Mouse (Mus musculus) adrenal gland, adult 18-20 months (tissue): ENCODE measurements around the gene Oaz1. TPM values are rescaled to one million over a fixed set of nuclear protein-coding genes. Genes with fewer than 3 reads are reported as not detected.

Experiments
- DNase-seq, 2 experiments: peaks; one replicate each; pipeline ENCODE4 v3.0.0; 2021 to 2022; ENCODE audit warnings: low spot score in 2 of 2
- microRNA-seq, 2 experiments: library from miRNA; unstranded; fragments of <30 nt; microRNA quantifications; one replicate each; pipeline ENCODE4 v1.2.0; 2021; ENCODE audit warnings: borderline number of aligned reads in 2 of 2
- total RNA-seq, 2 experiments: library from RNA; stranded (reverse); gene quantifications; 1 replicate in 1 of 2; 2 replicates in 1 of 2; pipeline ENCODE4 v1.2.3; 2021

Gene Oaz1
- total RNA-seq, 2 experiments from 2014 or later = 903 to 981 TPM

GRCm38 (mm10) chr10:80845055-80845693, 18.7 kb downstream of the Oaz1 start:
- DNase-seq = no peak

DNA sequence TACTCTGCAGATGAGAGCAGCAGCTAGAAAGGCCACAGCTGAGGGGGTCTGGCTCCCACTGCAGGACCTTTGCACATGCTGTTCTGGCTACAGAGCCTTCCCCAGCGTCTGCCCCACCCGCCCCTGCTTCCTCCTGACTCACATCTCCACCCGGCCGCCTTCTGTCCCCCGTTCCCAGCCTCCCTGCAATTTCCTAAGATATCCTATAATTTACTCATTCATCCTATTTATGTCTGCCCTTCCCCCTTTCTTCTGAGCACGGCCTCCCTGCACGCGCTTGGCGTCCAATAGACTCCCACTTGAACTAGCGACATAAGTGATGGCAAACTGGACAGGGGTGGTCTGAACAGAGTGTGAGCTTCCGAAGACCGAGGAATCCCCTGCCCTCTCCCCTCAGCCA, 19.3 kb downstream of the Oaz1 start:
- DNase-seq = no peak

DNA sequence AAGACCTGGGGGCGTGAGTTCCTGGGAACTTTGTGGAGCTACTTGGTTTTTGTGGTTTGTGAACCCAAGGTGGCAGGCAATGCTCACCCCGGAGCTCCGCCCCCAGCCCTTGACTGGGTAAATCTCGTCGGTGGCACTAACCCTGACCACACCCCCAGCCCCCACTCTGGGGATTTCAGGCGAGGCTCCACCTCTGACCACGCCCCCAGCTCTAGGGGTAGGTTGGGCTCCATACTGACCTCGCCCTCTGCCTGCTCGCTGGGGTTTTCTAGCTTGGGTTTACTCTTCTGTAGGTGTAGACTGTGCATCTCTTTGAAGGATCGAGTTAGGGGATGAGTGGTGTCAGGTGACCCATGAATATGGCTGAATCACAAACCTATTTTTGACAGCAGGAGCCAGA, 22.1 kb downstream of the Oaz1 start:
- no peak for DNase-seq

DNA sequence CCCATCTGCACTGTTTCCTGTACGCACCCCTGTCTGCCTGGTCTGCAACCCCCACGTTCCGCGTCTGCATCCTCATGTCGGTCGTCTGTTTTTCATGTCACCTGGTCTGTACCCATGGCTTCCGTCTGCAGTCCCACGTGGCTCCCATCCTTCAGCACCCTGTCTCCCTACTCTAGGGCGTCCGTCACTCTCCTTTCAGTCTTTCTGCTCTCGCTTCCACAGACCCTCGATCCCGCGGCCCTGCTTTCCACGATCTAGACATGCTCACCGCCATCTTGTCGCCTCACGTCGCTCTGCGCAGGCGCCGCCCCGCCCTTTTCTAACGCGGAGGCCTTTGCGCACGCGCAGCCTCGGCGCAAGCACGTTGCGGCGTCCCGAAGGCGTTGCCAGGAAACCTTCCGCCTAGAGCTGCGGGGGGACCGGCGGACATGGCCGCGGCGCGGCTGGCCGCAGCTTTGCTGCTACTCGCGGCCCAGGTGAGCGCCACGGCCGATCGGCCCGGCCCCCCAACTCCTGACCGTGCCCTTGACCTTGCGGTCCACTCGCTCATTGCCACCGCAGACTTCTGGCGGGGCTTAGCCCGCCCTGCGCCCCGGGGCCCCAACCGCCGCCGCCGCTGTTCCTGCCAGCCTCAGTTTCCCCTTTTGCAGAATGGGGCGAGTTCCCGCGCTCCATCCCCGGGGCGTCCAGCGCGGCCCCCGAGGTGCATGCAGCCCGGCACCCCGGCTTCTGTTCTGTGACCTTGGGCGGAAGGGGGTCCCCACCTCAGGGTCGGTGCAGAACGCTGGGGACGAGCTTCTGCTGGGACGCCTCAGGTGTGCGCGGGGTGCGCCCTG, 28.7 kb downstream of the Oaz1 start, which contains the start of the genes Lsm7 and Sppl2b:
Gene Lsm7, minus strand, starts transcription at position 297 of the 836 bp plus-strand sequence.
Gene Sppl2b, plus strand, starts transcription at position 363 of the 836 bp plus-strand sequence.
- peak; percentile 99 for DNase-seq

- no peak for DNase-seq
Observed at GRCm38 (mm10) chr10:80855749-80856073, 29.3 kb downstream of the Oaz1 start.

DNA sequence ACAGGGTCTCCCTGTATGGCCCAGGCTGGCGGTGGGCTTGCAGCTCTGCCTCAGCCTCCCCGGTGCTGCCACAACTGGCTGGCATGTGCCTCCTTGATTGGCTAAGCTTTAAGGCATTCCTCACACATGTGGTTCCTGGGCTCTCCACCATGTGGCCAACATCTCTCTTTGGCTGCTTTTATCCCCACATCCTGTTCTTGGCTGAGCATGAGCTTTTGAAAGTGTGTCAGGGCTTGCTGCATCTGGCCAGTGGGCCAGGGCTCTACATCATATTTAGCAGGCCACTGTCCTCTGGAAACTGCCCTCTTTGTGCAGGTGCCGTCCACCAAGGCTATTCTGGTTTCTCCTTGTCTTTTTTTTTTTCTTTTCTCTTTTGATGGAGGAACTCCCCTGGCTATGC, 29.8 kb downstream of the Oaz1 start:
- no peak for DNase-seq

DNA sequence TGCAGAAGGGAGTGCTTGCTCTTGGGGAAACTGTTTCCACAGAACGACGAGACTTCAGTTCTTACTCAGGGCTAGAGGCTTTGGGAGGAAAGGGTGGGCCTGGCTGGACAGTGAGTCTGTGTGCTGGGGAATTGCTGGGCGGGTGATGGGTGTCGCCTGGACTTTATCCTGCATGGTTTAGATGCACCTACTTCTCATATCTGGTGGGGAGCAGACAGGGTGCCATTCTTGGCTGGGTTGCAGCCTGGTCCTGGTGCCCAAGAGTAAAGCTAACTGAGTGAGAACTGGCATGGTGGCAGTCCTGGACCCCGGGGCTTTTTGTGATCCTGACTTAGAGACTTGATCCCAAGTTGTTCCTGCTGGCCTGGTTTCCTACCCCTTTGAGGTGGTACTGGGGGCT, 30.5 kb downstream of the Oaz1 start:
- DNase-seq = no peak

DNA sequence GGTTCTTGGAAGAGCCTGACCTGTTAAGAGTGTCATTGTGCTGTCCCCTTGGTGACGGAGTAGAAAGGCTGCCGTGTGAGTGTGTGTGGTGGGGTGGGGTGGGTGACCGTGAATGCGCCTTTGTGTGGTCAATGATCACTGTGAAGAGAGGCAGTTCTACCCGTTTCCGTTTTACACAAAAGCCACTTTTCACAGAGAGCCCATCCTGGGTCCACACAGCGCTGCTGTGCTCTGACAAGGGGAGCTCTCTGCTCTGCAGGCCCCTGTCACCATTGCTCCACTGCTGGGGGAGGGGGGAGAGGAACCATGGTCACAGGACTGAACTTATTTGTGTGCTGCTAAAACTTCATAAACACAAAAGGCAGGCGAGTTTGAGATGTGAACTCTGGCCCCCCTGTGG, 30.9 kb downstream of the Oaz1 start:
- DNase-seq = no peak

GRCm38 (mm10) chr10:80857848-80858247, 31.4 kb downstream of the Oaz1 start:
- no peak for DNase-seq

DNA sequence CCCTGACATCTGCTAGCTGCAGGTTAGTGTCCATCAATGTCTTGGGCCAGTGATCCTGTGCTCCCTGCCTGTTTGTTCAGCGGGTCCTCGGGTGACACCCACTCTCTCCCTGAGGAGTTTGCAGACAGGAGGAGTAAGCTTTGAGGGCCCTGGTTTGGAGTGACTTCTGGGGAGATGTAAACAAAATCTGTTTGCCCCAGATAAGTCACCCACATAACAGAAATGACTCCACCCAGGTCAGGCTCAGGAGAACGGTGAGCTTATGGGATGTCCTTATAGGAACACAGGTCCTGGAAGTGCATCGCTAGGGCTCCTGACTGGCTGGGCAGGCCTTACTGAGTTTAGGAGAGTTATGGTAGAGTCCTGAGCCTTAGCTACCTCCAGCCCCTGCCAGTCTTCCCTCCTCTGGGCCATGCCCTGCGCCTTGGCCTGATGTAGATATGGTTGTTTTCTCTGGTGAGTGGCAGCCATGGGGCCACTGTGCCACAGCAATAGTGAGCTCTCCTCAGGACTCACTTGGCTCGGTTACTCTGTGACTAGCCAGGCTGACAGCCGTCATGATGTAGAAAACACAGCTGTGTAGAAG, 32.0 kb downstream of the Oaz1 start:
- no peak for DNase-seq

GRCm38 (mm10) chr10:80862305-80862704, 35.8 kb downstream of the Oaz1 start:
- no peak for DNase-seq

GRCm38 (mm10) chr10:80864446-80864845, 38.0 kb downstream of the Oaz1 start:
- no peak for DNase-seq

DNA sequence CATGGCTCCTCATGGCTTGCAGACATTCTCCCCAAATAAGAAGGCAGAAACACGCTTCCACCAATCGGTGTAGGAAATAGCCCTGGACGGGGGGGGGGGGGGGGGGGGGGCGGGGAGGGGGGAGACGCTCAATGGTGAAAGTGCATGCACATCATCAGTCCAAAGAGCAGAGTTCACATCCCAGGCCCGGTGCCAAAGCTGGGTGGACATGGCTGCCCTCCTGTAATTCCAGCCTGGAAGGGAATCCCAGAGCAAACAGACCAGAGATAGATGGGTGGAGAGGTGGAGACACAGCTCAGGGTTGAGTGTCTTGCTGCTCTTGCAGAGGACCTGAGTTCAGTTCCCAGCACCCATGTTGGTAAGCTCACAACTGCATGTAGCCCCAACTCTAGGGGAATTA, 44.5 kb downstream of the Oaz1 start:
- no peak for DNase-seq

DNA sequence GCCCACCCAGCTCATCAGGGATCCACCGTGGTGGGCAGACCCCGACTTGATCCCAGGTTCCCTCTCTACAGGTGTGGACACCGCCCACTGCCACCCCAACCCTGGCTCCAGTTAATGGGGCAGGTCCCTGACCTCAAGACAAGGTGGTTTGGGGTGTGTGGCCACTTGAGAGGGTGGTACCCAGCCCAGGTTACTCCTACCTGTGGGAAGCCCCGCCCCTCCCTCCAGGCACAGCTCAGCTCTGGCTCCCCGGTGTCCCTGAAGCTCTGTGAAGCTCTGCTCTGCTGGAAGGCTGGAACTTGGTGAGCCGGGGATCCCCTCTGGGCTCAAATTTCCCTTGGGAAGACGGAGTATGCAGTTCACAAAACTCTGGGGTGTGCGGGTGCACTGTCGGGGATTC, 45.1 kb downstream of the Oaz1 start, which contains the start of gene Tmprss9:
Gene Tmprss9, plus strand, starts transcription at position 268 of the 400 bp plus-strand sequence.
- DNase-seq = no peak

DNA sequence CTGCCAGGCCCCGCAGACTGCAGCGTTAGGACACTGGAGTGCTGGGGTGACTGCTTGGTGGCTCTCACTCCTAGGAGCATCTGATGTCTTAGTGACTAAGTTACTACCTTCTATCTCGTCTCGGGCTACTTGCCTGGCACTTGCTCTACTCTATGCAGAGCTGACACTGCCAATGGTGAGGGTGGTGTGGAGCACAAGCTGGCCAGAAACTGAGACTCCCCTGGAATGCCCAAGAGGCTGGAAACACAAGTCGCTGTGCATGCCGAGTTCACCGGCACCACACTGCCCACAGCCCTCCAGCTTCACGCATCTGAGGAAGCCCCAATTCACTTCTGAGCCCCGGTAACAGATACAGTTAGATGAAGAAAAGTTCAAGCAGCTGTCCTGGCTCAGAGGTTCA, 47.6 kb downstream of the Oaz1 start:
- DNase-seq = no peak

DNA sequence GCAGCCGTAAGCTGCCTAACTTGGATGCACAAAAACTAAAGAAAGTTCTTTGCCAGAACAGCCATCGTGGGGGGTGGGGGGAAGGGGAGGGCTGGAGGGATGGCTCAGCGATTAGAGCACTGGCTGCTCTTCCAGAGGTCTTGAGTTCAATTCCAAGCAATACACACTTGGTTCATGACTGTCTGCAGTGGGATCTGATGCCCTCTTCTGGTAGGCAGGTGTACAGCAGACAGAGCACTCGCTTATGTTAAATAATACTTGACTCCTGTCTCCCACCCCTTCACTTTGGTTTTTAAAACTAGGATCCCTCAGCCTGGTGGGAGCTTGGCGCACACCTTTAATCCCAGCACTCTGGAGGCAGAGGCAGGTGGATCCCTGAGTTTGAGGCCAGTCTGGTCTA, 49.6 kb downstream of the Oaz1 start:
- peak; percentile 47 to 61 for DNase-seq

GRCm38 (mm10) chr10:80876594-80876993, 50.1 kb downstream of the Oaz1 start:
- no peak for DNase-seq

Small RNAs within 50 kb of the gene (microRNA-seq; reads per million reads assigned to microRNA genes)
- 3.3 to 3.7 reads per million in 2 experiments for gene Mir1982

Other genes starting within 250 kb of the Oaz1 start
- 10 to 100 TPM; 11.3 to 12.3 TPM for gene Klf16, start 249.3 kb upstream of the Oaz1 start, total RNA-seq
- gene Abhd17a, start 236.3 kb upstream of the Oaz1 start, total RNA-seq = 100 to 1,000 TPM in 1 of 2 experiments, 10 to 100 TPM in 1; 94.5 to 102 TPM
- gene Scamp4, start 223.8 kb upstream of the Oaz1 start, total RNA-seq = 10 to 100 TPM; 49.7 to 54.4 TPM
- 1 to 10 TPM; 1.8 to 2.1 TPM for gene Adat3, start 223.8 kb upstream of the Oaz1 start, total RNA-seq
- gene Gm49322, start 220.6 kb upstream of the Oaz1 start, total RNA-seq = 1 to 10 TPM; 2.6 to 3.0 TPM
- gene Csnk1g2, start 203.8 kb upstream of the Oaz1 start, total RNA-seq = 100 to 1,000 TPM; 134 to 140 TPM
- 10 to 100 TPM; 51.4 to 58.5 TPM for gene Btbd2, start 169.6 kb upstream of the Oaz1 start, total RNA-seq
- 100 to 1,000 TPM; 162 to 331 TPM for gene Mknk2, start 148.5 kb upstream of the Oaz1 start, total RNA-seq
- 10 to 100 TPM; 16.1 to 29.6 TPM for gene Mob3a, start 124.7 kb upstream of the Oaz1 start, total RNA-seq
- gene Izumo4, start 124.5 kb upstream of the Oaz1 start, total RNA-seq = 10 to 100 TPM; 11.0 to 18.0 TPM
- 100 to 1,000 TPM in 1 of 2 experiments, 10 to 100 TPM in 1; 97.1 to 104 TPM for gene Ap3d1, start 84.4 kb upstream of the Oaz1 start, total RNA-seq
- 10 to 100 TPM; 61.0 to 66.4 TPM for gene Dot1l, start 71.5 kb upstream of the Oaz1 start, total RNA-seq
- gene Sf3a2, start 28.5 kb upstream of the Oaz1 start, total RNA-seq = 10 to 100 TPM; 47.8 to 50.5 TPM
- 10 to 100 TPM; 69.0 to 87.2 TPM for gene Plekhj1, start 28.0 kb upstream of the Oaz1 start, total RNA-seq
- gene Amh, start 21.4 kb upstream of the Oaz1 start, total RNA-seq = 1 to 10 TPM in 1 of 2 experiments, under 1 TPM in 1; 0.83 to 1.5 TPM
- 1 to 10 TPM; 4.0 to 7.3 TPM for gene Jsrp1, start 13.2 kb upstream of the Oaz1 start, total RNA-seq
- 1 to 10 TPM; 4.1 to 6.3 TPM for gene Lingo3, start 17.4 kb downstream of the Oaz1 start, total RNA-seq
- 10 to 100 TPM; 22.9 to 34.3 TPM for gene Lsm7, start 28.6 kb downstream of the Oaz1 start, total RNA-seq
- 10 to 100 TPM; 24.0 to 28.3 TPM for gene Sppl2b, start 28.6 kb downstream of the Oaz1 start, total RNA-seq
- gene Tmprss9, start 45.2 kb downstream of the Oaz1 start, total RNA-seq = under 1 TPM; 0.10 to 0.13 TPM
- gene Timm13, start 74.3 kb downstream of the Oaz1 start, total RNA-seq = 100 to 1,000 TPM; 208 to 219 TPM
- gene Lmnb2, start 91.6 kb downstream of the Oaz1 start, total RNA-seq = 10 to 100 TPM; 14.1 to 15.2 TPM
- 10 to 100 TPM; 34.1 to 75.0 TPM for gene Gadd45b, start 103.4 kb downstream of the Oaz1 start, total RNA-seq
- gene Gng7, start 188.3 kb downstream of the Oaz1 start, total RNA-seq = 10 to 100 TPM in 1 of 2 experiments, 1 to 10 TPM in 1; 7.0 to 11.1 TPM
- 1 to 10 TPM; 1.7 to 1.8 TPM for gene Diras1, start 199.0 kb downstream of the Oaz1 start, total RNA-seq
- gene Slc39a3, start 210.8 kb downstream of the Oaz1 start, total RNA-seq = 10 to 100 TPM; 25.6 to 44.1 TPM
- gene Sgta, start 233.5 kb downstream of the Oaz1 start, total RNA-seq = 100 to 1,000 TPM; 220 to 229 TPM
- gene Thop1, start 243.4 kb downstream of the Oaz1 start, total RNA-seq = 10 to 100 TPM; 34.0 to 64.4 TPM